Mouse (Mus musculus): Measurements from ENCODE around the gene Mfsd6l. TPM values are rescaled to one million over a fixed set of nuclear protein-coding genes. Genes with fewer than 3 reads are reported as not detected.

Gene Mfsd6l
- polyA plus RNA-seq, 2 experiments: 0.26 to 0.31 TPM

- H3K4me2 ChIP-seq (replicated peaks; ENCODE audit: low read depth, low read length, severe bottlenecking): no peak overlapping the region
- H3K27me3 ChIP-seq (ENCODE audit: control insufficient read depth, insufficient read depth, low read length): no peaks in the 10 kb centered on the region
- H3K9me3 ChIP-seq (ENCODE audit: control insufficient read depth, low read length): no peaks in the 10 kb centered on the region
- no peak overlapping the region for H3K27ac ChIP-seq (replicated peaks; ENCODE audit: low read depth, low read length)
- TF ChIP-seq POLR2A (IDR thresholded peaks at IDR 0.05; ENCODE audit: borderline replicate concordance, extremely low read depth, insufficient read depth, insufficient read length): no peak
- H3K9ac ChIP-seq (ENCODE audit: low read depth, low read length, severe bottlenecking): 0 out of 2 replicates have a peak overlapping the region, but pooled peaks have one; percentile 18
- ATAC-seq (ENCODE audit: low FRiP score, low read depth) (no peak), DNase-seq (ENCODE audit: low spot score) (peak; percentile 41)
- H3K4me1 ChIP-seq (ENCODE audit: control insufficient read depth, insufficient read depth, low read length): peaks cover 8% of the 10 kb centered on the region; the same call in 1 of the 2 replicates
- H3K36me3 ChIP-seq (ENCODE audit: control insufficient read depth, insufficient read depth, low read length): no peaks in the 10 kb centered on the region
- H3K4me3 ChIP-seq (replicated peaks; ENCODE audit: low read length): no peak overlapping the region
- WGBS: 30% methylated on average over 9 of the region's 9 CpGs
Measured at GRCm38 (mm10) chr11:68579462-68579881, 23.5 kb downstream of the Mfsd6l start.

- H3K27ac ChIP-seq (replicated peaks; ENCODE audit: low read depth, low read length): no peak overlapping the region
- H3K9me3 ChIP-seq (ENCODE audit: control insufficient read depth, low read length): no peaks in the 10 kb centered on the region
- no peak overlapping the region for H3K9ac ChIP-seq (ENCODE audit: low read depth, low read length, severe bottlenecking)
- DNase-seq (ENCODE audit: low spot score): no peak
- TF ChIP-seq POLR2A (IDR thresholded peaks at IDR 0.05; ENCODE audit: borderline replicate concordance, extremely low read depth, insufficient read depth, insufficient read length): no peak
- H3K4me1 ChIP-seq (ENCODE audit: control insufficient read depth, insufficient read depth, low read length): peaks cover 8% of the 10 kb centered on the region; the same call in 1 of the 2 replicates
- no peaks in the 10 kb centered on the region for H3K27me3 ChIP-seq (ENCODE audit: control insufficient read depth, insufficient read depth, low read length)
- no peak overlapping the region for H3K4me3 ChIP-seq (replicated peaks; ENCODE audit: low read length)
- ATAC-seq (ENCODE audit: low FRiP score, low read depth): no peak
- H3K4me2 ChIP-seq (replicated peaks; ENCODE audit: low read depth, low read length, severe bottlenecking): no peak overlapping the region
- H3K36me3 ChIP-seq (ENCODE audit: control insufficient read depth, insufficient read depth, low read length): no peaks in the 10 kb centered on the region
- 48% methylated on average over 6 of the region's 6 CpGs for WGBS
Measured at GRCm38 (mm10) chr11:68580566-68580965, 24.6 kb downstream of the Mfsd6l start.

- Histone ChIP-seq H3K4me3 (replicated peaks; ENCODE audit: low read length) (no peak overlapping the region), H3K4me1 (ENCODE audit: control insufficient read depth, insufficient read depth, low read length) (peaks cover 8% of the 10 kb centered on the region; the same call in 1 of the 2 replicates), H3K36me3 (ENCODE audit: control insufficient read depth, insufficient read depth, low read length) (no peaks in the 10 kb centered on the region), H3K9ac (ENCODE audit: low read depth, low read length, severe bottlenecking) (no peak overlapping the region), H3K9me3 (ENCODE audit: control insufficient read depth, low read length) (no peaks in the 10 kb centered on the region), H3K4me2 (replicated peaks; ENCODE audit: low read depth, low read length, severe bottlenecking) (no peak overlapping the region), H3K27me3 (ENCODE audit: control insufficient read depth, insufficient read depth, low read length) (no peaks in the 10 kb centered on the region), H3K27ac (replicated peaks; ENCODE audit: low read depth, low read length) (no peak overlapping the region)
- TF ChIP-seq POLR2A (IDR thresholded peaks at IDR 0.05; ENCODE audit: borderline replicate concordance, extremely low read depth, insufficient read depth, insufficient read length): no peak
- ATAC-seq (ENCODE audit: low FRiP score, low read depth) (no peak), DNase-seq (ENCODE audit: low spot score) (no peak)
- WGBS: 86% methylated on average over 13 of the region's 13 CpGs
Measured at GRCm38 (mm10) chr11:68583225-68583624, 27.2 kb downstream of the Mfsd6l start.

GRCm38 (mm10) chr11:68583906-68584480 lies 28.0 kb downstream of the Mfsd6l start:
- H3K4me1 ChIP-seq (ENCODE audit: control insufficient read depth, insufficient read depth, low read length): peaks cover 8% of the 10 kb centered on the region; the same call in 1 of the 2 replicates
- no peak overlapping the region for H3K4me3 ChIP-seq (replicated peaks; ENCODE audit: low read length)
- ATAC-seq (ENCODE audit: low FRiP score, low read depth): no peak
- no peak overlapping the region for H3K9ac ChIP-seq (ENCODE audit: low read depth, low read length, severe bottlenecking)
- no peak for TF ChIP-seq POLR2A (IDR thresholded peaks at IDR 0.05; ENCODE audit: borderline replicate concordance, extremely low read depth, insufficient read depth, insufficient read length)
- no peaks in the 10 kb centered on the region for H3K27me3 ChIP-seq (ENCODE audit: control insufficient read depth, insufficient read depth, low read length)
- DNase-seq (ENCODE audit: low spot score): no peak
- WGBS: 78% methylated on average over 8 of the region's 8 CpGs
- no peak overlapping the region for H3K27ac ChIP-seq (replicated peaks; ENCODE audit: low read depth, low read length)
- H3K36me3 ChIP-seq (ENCODE audit: control insufficient read depth, insufficient read depth, low read length): no peaks in the 10 kb centered on the region
- no peak overlapping the region for H3K4me2 ChIP-seq (replicated peaks; ENCODE audit: low read depth, low read length, severe bottlenecking)
- H3K9me3 ChIP-seq (ENCODE audit: control insufficient read depth, low read length): no peaks in the 10 kb centered on the region

GRCm38 (mm10) chr11:68585890-68586289 lies 29.9 kb downstream of the Mfsd6l start:
- Histone ChIP-seq H3K4me1 (ENCODE audit: control insufficient read depth, insufficient read depth, low read length) (0 out of 2 replicates have a peak, but pooled peaks cover under 1% of the 10 kb centered on the region), H3K27ac (replicated peaks; ENCODE audit: low read depth, low read length) (no peak overlapping the region), H3K4me3 (replicated peaks; ENCODE audit: low read length) (no peak overlapping the region), H3K9me3 (ENCODE audit: control insufficient read depth, low read length) (no peaks in the 10 kb centered on the region), H3K27me3 (ENCODE audit: control insufficient read depth, insufficient read depth, low read length) (no peaks in the 10 kb centered on the region), H3K9ac (ENCODE audit: low read depth, low read length, severe bottlenecking) (no peak overlapping the region), H3K36me3 (ENCODE audit: control insufficient read depth, insufficient read depth, low read length) (no peaks in the 10 kb centered on the region), H3K4me2 (replicated peaks; ENCODE audit: low read depth, low read length, severe bottlenecking) (no peak overlapping the region)
- WGBS: 10% methylated on average over 3 of the region's 3 CpGs
- no peak for TF ChIP-seq POLR2A (IDR thresholded peaks at IDR 0.05; ENCODE audit: borderline replicate concordance, extremely low read depth, insufficient read depth, insufficient read length)
- peak; percentile 48 for DNase-seq (ENCODE audit: low spot score)
- 0 out of 2 replicates have a peak, but pooled peaks have one; percentile 37 for ATAC-seq (ENCODE audit: low FRiP score, low read depth)
